Mouse (Mus musculus) thymus, adult 18-20 months (tissue): Measurements from ENCODE around the gene Tmem29.
"Not testable (repeated sequence)": the region's sequence is repeated elsewhere in the genome, so short reads cannot be mapped to it uniquely, and the experiment has no call there.

Source experiments
- DNase-seq, 2 experiments: peaks; one replicate each; pipeline ENCODE4 v3.0.0; 2022; ENCODE audit warnings: mixed read lengths in 2 of 2

Tmem29 gene

DNA sequence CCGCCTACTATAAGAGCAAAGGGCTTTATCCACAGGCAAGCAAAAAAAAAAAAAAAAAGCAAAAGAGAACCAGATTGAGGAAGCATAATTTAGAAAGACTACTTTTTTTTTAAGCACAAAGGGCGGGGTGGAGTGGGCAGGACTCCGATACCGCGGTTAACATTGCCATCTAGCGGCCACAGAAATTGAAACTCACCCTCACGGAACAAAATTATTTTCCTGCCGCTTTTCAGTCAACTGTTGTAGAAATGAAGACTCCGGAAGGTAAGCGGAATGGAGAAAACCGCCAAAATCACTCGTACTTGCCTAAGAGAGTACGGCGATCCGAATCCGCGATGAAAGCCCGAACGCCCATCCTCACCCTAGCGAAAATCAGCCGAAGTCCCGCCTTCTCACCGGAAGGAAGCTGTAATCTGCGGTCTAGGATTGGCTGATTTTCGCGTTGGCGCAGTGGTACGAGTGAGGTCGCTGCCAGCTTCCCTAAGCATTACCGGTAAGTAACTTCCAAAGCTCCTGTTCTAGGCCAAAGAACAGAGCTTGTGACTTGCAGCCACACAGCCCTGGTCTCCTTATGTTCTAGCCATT lies at the start of gene Tmem29:
TSS of gene Tmem29 (minus strand) at position 389 of the 585 bp plus-strand sequence.
- DNase-seq: peak; percentile 65 to 83

DNA sequence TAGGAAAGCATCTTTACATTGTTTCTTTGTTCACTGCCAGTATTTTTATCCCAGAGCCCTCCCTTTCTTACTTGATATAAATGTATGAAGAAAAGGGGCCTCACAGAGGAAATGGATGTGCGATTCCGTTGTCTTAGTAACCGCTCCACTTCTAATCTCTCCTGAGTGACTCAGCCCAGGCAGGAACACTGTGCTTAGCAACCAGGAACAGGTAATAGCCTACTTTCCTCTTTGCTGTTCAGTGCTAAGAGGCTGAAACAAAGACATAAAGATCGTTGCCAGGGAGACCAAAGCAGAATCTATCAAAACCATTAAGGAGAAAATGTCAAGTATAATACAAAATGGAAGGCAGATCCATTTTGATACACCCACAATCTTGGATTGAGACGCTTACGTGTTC lies 49.7 kb upstream of the Tmem29 start:
- DNase-seq: no peak

DNA sequence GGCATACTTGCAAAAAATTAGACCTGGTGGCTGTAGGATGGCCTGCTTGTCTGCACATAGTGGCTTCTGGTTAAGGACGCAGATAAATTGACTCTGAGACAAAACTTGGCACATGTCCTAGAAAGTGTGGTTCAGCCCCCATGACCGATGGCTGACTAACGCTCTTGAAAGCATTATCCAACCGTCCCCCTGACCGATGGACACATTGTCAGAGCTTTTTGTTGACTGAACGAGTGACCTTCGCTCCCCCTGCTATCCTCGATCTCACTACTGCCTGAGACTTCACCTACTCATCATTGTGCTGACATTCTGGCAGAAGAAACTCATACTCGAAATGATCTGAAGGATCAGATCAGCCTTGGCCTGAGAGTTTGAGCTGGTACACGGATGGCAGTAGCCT lies 28.9 kb upstream of the Tmem29 start:
- not testable (repeated sequence) for DNase-seq

- not testable (repeated sequence) for DNase-seq
Observed at GRCm38 (mm10) chrX:150486314-150487030, 27.5 kb upstream of the Tmem29 start.

DNA sequence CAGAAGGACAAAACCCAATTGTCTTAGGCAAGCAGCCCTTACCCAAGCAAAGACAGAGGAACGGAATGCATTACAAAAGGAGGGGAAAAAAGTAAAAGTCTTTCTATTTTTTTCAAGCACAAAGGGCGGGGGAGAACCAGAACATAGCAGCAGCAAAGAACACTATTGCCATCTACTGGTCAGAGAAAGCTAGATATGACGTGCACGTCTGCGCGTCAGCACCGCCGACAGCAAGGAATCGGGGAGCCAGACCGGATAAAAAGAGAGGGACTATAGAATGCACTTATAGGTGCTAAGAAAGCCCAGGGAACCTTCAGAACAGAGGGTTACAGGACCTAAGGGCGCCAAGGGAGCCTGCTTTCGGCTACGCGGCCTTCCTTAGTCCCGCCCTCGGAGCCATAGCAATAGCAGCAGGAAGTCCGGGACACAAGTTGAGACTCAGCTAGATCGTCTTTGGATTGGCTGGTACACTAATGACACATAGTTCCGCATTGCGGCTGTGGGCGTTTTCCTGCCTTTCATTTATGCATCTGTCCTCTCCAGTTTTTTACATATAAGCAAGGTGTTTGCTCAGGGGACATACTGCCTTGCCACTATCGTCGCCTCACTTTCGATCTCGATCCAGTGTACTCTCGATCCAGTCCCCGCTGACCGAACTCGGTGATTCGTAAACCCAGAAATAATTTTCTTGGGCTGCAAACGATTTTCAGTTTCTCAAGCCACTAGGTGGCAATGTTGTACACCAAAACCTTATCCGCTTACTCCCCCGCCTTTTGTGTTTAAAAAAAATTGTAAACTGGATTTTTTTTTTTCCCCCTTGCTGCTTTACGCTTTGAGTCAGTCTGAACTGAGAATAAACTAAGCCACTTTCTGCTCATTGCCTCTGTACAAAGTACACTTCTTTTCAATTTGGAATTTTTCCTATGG lies 19.2 kb upstream of the Tmem29 start:
- DNase-seq: peak; percentile 60 to 87

- no peak for DNase-seq
Observed at GRCm38 (mm10) chrX:150471416-150471815, 12.5 kb upstream of the Tmem29 start.

DNA sequence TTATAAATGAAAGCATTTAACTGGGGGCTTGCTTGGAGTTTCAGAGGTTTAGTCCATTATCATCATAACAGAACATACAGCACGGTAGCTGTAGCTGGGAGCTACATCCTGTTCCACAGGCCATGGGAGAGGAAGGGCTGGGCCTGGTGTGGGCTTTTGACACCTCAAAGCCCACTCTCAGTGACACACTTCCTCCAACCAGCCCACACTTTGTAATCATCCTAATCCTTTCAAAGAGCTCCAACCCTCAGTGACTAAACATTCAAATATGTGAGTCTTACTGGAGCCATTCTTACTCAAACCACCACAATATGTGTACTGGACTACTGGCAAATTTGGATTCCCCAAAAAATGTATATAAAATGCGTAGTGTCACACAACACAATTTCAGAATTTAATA lies 9.3 kb upstream of the Tmem29 start:
- no peak for DNase-seq

GRCm38 (mm10) chrX:150466817-150467216 lies 7.9 kb upstream of the Tmem29 start:
- not testable (repeated sequence) for DNase-seq

DNA sequence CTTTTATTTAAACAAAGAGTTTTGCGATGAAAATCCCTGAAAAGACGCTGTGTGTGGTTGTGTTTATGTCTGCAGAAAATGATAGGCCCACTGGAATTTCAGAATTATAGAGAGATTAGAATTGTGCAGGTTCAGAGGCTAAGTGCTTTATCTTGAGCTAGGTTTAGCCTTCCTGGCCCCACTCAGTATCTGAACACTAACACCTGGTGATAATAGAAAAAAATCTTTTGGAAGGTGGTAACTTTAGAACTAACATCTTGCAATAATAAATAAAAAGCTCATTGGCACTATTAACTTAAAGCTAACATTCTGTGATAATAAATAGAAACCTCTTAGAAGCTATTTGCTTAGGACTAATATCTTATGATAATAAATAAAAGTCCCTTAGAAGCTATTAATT lies 1.2 kb upstream of the Tmem29 start:
- no peak for DNase-seq

DNA sequence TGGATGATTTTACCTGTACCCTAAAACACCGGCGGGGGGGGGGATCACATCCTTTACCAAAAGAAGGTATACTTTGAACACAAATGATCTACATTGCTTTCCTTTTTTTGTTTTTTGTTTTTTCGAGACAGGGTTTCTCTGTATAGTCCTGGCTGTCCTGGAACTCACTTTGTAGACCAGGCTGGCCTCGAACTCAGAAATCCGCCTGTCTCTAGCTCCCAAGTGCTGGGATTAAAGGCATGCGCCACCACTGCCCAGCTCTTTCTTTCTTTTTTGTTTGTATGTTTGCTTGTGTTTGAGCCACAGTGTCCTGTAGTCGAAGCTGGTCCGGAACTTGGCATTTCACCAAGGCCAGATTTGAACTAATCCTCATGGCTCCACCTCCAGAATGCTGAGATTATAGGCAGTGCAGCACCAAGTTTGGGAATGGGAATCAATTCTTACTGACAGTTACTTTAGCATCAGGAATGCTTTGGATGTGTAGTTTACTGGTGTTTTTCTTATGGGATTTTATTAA lies 515 bp upstream of the Tmem29 start:
- no peak for DNase-seq

- DNase-seq: no peak
Observed at GRCm38 (mm10) chrX:150458136-150458535, 818 bp downstream of the Tmem29 start.

- DNase-seq: peak; percentile 47 to 71
Observed at GRCm38 (mm10) chrX:150440505-150441338, 18.2 kb downstream of the Tmem29 start.

GRCm38 (mm10) chrX:150436373-150436772 lies 22.6 kb downstream of the Tmem29 start:
- no peak for DNase-seq

- no peak for DNase-seq
Observed at GRCm38 (mm10) chrX:150435367-150435766, 23.6 kb downstream of the Tmem29 start.

- DNase-seq: no peak
Observed at GRCm38 (mm10) chrX:150413505-150413904, 45.4 kb downstream of the Tmem29 start.
